Mouse (Mus musculus) cerebellum, adult 2 months (tissue): Measurements from ENCODE around the gene Trim2. TPM values are rescaled to one million over a fixed set of nuclear protein-coding genes. Genes with fewer than 3 reads are reported as not detected.
A peak's percentile ranks its signal among the peaks of the same experiment; 100 is the strongest.

ENCODE experiments used
- DNase-seq, 2 experiments: peaks; one replicate each; pipeline ENCODE4 v3.0.0; 2021
- H3K27ac ChIP-seq: fragments of 200-500 bp; 2 replicates; pipeline ENCODE4 v1.5.1; 2012; ENCODE audit warnings: low read length, control low read depth, inconsistent platforms; ENCODE audit not compliant: insufficient read depth
- H3K27me3 ChIP-seq: fragments of 200-500 bp; 2 replicates; pipeline ENCODE4 v1.6.1; 2012; ENCODE audit warnings: inconsistent platforms, mild to moderate bottlenecking, low read length, moderate library complexity; ENCODE audit not compliant: control insufficient read depth, insufficient read depth
- H3K4me1 ChIP-seq: fragments of 200-500 bp; 2 replicates; pipeline ENCODE4 v1.6.1; 2011; ENCODE audit warnings: low read length; ENCODE audit not compliant: control insufficient read depth, insufficient read depth
- H3K4me3 ChIP-seq: fragments of 200-500 bp; replicated peaks from 2 replicates; pipeline ENCODE3; 2011; ENCODE audit warnings: mild to moderate bottlenecking, low read depth, low read length, control low read depth; ENCODE audit not compliant: insufficient read depth
- CTCF ChIP-seq: fragments of 200-500 bp; IDR thresholded peaks from 2 replicates; pipeline ENCODE4 v1.5.1; 2011; ENCODE audit warnings: low read depth, mild to moderate bottlenecking, control low read depth, low read length, moderate library complexity, borderline replicate concordance; ENCODE audit not compliant: insufficient read depth
- POLR2A ChIP-seq: fragments of 200-500 bp; IDR thresholded peaks from 2 replicates; pipeline ENCODE4 v1.6.1; 2011; ENCODE audit warnings: low read length, control low read depth, borderline replicate concordance; ENCODE audit not compliant: insufficient read depth
- WGBS: fragments of 180-500 bp; shearing (Covaris S2); methylation state at CpG from one replicate; pipeline ENCODE4 v1.1.7; 2018; 5-methylcytosine and 5-hydroxymethylcytosine counted together
- polyA plus RNA-seq: library from polyadenylated mRNA; depleted of rRNA; stranded (reverse); fragments of >200 nt; gene quantifications from 2 replicates; pipeline ENCODE4 v1.2.3, GENCODE M21; 2012

Trim2 gene
- polyA plus RNA-seq, 1 experiment: 120 TPM

DNA sequence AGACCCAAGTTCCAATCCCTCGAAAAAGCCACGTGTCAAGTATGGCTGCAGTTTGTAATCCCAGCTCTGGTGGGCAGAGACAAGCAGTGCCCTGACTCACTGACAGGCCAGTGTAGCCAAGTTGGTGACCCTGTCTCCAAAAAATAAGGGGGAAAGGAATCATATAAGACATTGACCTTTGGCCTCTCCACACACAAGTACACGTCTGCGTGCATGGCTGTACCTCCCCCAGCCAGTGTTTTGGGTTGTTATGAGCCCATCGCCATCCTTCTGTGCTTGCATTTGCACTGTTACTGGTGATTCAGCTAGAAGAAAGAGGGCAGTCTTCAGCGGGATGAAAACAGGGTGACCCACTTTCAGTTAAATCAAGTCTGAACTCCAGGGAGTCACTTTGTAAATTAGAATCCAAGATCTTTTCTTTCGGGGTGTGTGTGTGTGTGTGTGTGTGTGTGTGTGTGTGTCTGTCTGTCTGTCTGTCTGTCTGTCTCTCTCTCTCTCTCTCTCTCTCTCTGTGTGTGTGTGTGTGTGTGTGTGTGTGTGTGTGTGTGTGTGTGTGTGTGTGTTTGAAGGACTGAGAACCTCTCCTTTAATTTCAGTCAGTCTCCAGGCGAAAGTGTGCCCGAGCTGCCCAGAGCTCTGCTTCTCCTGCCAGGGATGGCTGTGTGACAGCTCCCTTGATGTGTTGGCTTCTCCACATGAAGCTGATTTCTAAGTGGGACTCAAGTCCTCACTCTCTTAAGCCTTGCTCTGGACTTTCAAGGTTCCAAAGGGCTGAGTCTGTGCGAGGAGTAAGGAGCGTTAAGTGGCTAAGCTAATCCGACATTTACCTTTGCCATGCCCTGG lies 89.3 kb downstream of the Trim2 start:
- 9% methylated on average over 12 of the region's 12 CpGs for WGBS
- TF ChIP-seq POLR2A (no peak), CTCF (no peak)
- peak; percentile 59 to 60 for DNase-seq
- Histone ChIP-seq H3K27me3 (no peaks in the 10 kb centered on the region), H3K4me1 (peaks cover 18% of the 10 kb centered on the region), H3K27ac (peak overlapping the region; percentile 67), H3K4me3 (peak overlapping the region; percentile 89)

DNA sequence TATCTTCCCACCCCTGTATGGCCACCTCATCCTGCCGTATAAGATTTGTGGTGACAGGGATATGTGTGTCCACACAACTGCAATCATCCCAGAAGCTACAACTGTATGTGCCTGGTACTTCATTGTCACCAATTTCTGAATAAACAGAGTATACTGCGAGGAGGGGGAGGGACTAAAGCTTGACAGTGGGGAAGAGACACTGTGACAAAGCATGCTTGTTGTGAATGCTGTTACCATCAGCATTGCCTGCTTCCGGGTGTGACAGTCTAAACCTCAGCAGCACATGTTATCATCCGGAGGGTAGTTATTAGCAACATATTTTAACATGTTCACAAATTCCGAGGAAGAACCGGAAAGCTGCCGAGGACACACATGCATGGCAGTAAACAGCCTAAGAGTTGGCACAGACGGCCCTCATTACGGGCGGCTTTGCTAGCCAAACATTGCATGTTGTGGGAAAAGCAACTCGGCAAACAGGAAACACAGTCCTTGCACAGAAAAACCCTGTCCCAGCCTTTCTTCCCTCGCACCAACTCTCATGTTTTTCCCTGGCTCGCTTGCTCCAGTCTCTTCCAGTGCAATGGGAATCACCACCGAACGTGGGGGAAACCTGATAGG lies 90.8 kb downstream of the Trim2 start:
- DNase-seq: peak; percentile 61 to 63
- Histone ChIP-seq H3K4me1 (peaks cover 18% of the 10 kb centered on the region), H3K27me3 (no peaks in the 10 kb centered on the region), H3K27ac (peak overlapping the region; percentile 77), H3K4me3 (peak overlapping the region; percentile 49)
- WGBS: 5% methylated on average over 15 of the region's 15 CpGs
- TF ChIP-seq POLR2A: no peak
- no peak for TF ChIP-seq CTCF

DNA sequence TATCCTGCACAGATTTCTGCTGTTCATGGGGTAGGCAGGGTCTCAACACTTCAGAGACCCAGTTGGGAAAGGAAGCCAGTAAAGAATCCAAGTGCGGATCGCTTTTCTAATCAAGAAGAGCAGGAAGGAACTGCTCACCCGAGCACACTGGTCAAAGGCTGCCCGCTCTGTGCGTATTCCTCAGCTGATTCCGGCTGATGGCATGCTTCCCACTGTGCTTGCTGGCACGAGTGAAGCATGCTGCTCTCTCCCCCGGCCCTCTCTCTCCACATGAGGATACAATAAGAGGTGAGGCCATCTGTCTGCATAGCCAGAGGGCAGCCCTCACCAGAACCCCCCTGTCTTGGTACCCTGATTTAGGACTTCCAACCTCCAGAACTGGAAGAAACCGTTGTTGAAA lies 91.4 kb downstream of the Trim2 start:
- H3K4me3 ChIP-seq: peak overlapping the region; percentile 3
- DNase-seq: peak; percentile 90 to 94
- H3K27me3 ChIP-seq: no peaks in the 10 kb centered on the region
- WGBS: under 1% methylated on average over 9 of the region's 9 CpGs
- peak overlapping the region; percentile 77 for H3K27ac ChIP-seq
- H3K4me1 ChIP-seq: peaks cover 18% of the 10 kb centered on the region
- TF ChIP-seq POLR2A (no peak), CTCF (no peak)

DNA sequence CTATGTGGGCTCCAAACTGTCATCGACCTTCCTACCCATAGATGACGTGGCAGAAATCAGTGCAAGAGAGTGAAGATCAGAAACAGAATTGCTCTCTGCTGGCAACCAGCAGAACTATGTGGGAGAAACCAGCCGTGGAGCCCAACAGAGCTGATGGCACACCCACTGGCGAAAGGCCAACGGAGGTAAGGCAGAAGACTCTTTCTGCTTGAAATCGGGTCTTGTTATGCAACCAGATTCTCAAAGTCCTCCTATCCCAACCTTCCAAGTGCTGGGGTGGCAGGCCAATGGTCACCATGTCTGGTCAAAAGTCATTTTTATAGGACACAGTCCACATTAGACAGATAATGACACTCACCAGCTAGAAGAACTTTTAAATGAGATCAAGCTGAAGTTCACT lies 92.2 kb downstream of the Trim2 start:
- Histone ChIP-seq H3K27me3 (no peaks in the 10 kb centered on the region), H3K4me3 (peak overlapping the region; percentile 3), H3K27ac (peak overlapping the region; percentile 77), H3K4me1 (peaks cover 24% of the 10 kb centered on the region)
- WGBS: 24% methylated on average over 6 of the region's 6 CpGs
- no peak for TF ChIP-seq POLR2A
- TF ChIP-seq CTCF: no peak
- DNase-seq: peak; percentile 76 to 81

DNA sequence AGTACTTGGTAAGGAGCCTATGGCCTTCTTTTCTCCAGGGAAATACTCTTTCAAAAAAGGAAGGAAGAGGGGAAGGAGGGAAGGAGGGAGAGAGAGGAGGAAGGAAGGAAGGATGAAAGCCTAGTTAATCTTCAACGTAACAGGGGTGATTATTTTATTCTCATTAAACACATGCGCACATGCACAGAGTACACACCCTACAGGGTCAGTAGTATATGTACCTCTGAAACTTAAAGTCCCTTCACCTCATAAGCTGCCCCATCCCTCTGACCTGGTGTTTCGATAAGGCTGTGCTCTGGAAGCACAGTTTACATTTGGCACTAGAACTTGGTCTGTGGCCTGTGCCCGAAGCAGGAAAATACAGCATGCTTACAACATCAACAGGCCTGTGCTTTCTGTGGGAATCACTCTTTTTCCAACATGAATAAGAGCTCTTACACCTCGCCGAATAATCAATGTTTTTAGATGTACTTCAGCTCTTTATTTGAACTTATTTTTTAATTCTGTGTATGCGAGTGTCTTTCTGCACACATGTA lies 95.3 kb downstream of the Trim2 start:
- 62% methylated on average over 7 of the region's 7 CpGs for WGBS
- H3K4me3 ChIP-seq: no peak overlapping the region
- TF ChIP-seq CTCF (no peak), POLR2A (no peak)
- no peak for DNase-seq
- H3K4me1 ChIP-seq: peaks cover 26% of the 10 kb centered on the region
- no peak overlapping the region for H3K27ac ChIP-seq
- H3K27me3 ChIP-seq: no peaks in the 10 kb centered on the region

DNA sequence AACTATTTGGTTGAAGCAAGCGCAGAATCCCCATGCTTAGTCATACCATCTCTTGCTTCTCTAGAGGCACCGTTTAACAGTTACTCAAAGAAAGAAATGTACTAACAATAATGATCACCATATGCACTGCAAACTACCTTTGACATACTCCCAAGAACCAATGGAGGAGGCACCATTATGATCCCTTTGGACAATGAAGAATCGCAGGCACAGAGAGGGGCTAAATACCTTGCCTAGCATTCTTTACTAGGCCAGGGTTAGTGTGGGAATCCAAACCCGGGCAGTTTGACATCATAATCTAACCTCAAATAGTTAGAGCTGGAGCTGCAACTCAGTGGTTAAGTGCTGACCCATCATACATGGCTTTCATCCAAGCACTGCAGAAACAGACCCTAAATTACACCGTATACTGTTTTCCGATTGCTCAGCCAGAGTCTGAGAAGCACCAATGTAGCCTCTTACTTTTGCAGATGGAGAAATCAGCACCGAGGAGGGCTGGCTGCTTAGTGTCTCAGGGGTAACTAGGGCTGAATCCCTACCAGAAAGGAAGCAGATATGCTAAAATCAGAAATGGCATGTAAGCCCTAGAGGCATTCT lies 97.7 kb downstream of the Trim2 start:
- Histone ChIP-seq H3K4me3 (no peak overlapping the region), H3K4me1 (peaks cover 16% of the 10 kb centered on the region), H3K27me3 (no peaks in the 10 kb centered on the region), H3K27ac (no peak overlapping the region)
- TF ChIP-seq POLR2A (no peak), CTCF (no peak)
- WGBS: 72% methylated on average over 7 of the region's 7 CpGs
- no peak for DNase-seq

DNA sequence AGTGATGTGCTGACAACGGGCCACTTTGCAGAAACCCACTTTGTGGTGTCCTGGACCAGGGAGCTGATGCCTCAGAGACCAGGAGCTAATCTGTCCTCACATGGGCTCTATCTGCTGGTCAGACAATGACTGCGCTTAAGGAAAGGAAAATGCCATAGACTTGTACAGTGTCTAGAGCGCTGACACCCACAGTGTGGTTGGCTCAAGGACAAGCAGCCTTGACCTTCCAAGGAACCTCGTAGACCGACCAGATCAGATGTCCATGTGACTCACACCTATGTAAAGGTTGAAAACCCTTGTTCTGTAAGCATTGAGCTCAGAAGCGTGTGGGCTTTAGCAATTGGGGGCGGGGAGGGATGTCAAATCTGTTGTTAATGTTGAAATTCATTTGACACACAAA lies 98.2 kb downstream of the Trim2 start:
- TF ChIP-seq POLR2A (no peak), CTCF (no peak)
- DNase-seq: peak in 1 of 2 experiments; percentile 10
- 81% methylated on average over 7 of the region's 7 CpGs for WGBS
- Histone ChIP-seq H3K27ac (no peak overlapping the region), H3K27me3 (no peaks in the 10 kb centered on the region), H3K4me1 (peaks cover 16% of the 10 kb centered on the region), H3K4me3 (no peak overlapping the region)
